Mouse (Mus musculus): Measurements from ENCODE around the gene Rapgef5. TPM values are rescaled to one million over a fixed set of nuclear protein-coding genes. Genes with fewer than 3 reads are reported as not detected.
A peak's percentile ranks its signal among the peaks of the same experiment; 100 is the strongest.

The Rapgef5 gene
- polyA plus RNA-seq, 2 experiments: 1.2 to 1.5 TPM

GRCm38 (mm10) chr12:117584256-117584655 is 68.0 kb downstream of the Rapgef5 start:
- WGBS (ENCODE audit: insufficient replicate concordance): 65% methylated on average over 4 of the region's 4 CpGs
- no peaks in the 10 kb centered on the region for H3K27me3 ChIP-seq (ENCODE audit: control insufficient read depth, insufficient read depth, low read length)
- TF ChIP-seq CTCF (IDR thresholded peaks at IDR 0.05; ENCODE audit: low read depth) (no peak), EP300 (IDR thresholded peaks at IDR 0.05; ENCODE audit: low read depth) (no peak)
- H3K4me3 ChIP-seq (ENCODE audit: insufficient read depth in 1 of 2, low read depth in 2 of 2, low read length in 2 of 2): no peak overlapping the region
- DNase-seq (ENCODE audit: low read depth in 3 of 3, low spot score in 3 of 3) (no peak), ATAC-seq (ENCODE audit: insufficient read depth) (no peak)
- H3K4me1 ChIP-seq (replicated peaks; ENCODE audit: control insufficient read depth in 2 of 2, insufficient read depth in 2 of 2, low read length in 1 of 2): no peaks in the 10 kb centered on the region
- H3K9ac ChIP-seq (replicated peaks): no peak overlapping the region
- no peaks in the 10 kb centered on the region for H3K9me3 ChIP-seq (ENCODE audit: control insufficient read depth, low read length)
- H3K36me3 ChIP-seq (replicated peaks; ENCODE audit: control insufficient read depth, insufficient read depth, low read depth): no peaks in the 10 kb centered on the region
- H3K4me2 ChIP-seq (ENCODE audit: low read depth): no peak overlapping the region
- H3K27ac ChIP-seq: no peak overlapping the region

DNA sequence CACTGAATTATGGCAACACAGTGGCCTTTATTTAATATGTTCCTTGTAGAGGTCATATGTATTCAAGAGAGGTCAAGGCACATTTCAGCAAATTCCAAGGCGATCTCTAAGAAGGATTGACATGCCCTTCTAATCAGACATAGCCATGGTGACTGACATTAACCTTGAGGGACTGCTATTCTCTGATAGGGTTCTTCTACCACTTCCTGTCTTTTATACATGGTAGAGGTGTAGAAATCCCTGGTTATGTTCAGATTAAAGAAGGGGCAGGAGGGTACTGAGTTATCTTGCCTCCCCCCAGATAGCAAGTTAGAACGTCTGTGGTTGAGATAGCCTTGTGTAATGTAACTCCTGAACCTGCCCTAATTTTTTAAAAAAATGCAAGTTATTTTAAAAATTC is 69.1 kb downstream of the Rapgef5 start:
- no peak overlapping the region for H3K4me3 ChIP-seq (ENCODE audit: insufficient read depth in 1 of 2, low read depth in 2 of 2, low read length in 2 of 2)
- H3K9ac ChIP-seq (replicated peaks): no peak overlapping the region
- no peaks in the 10 kb centered on the region for H3K36me3 ChIP-seq (replicated peaks; ENCODE audit: control insufficient read depth, insufficient read depth, low read depth)
- H3K4me2 ChIP-seq (ENCODE audit: low read depth): no peak overlapping the region
- H3K9me3 ChIP-seq (ENCODE audit: control insufficient read depth, low read length): no peaks in the 10 kb centered on the region
- WGBS (ENCODE audit: insufficient replicate concordance): 13% methylated on average over 2 of the region's 2 CpGs
- ATAC-seq (ENCODE audit: insufficient read depth) (no peak), DNase-seq (ENCODE audit: low read depth in 3 of 3, low spot score in 3 of 3) (no peak)
- no peaks in the 10 kb centered on the region for H3K4me1 ChIP-seq (replicated peaks; ENCODE audit: control insufficient read depth in 2 of 2, insufficient read depth in 2 of 2, low read length in 1 of 2)
- TF ChIP-seq EP300 (IDR thresholded peaks at IDR 0.05; ENCODE audit: low read depth) (no peak), CTCF (IDR thresholded peaks at IDR 0.05; ENCODE audit: low read depth) (no peak)
- no peak overlapping the region for H3K27ac ChIP-seq
- H3K27me3 ChIP-seq (ENCODE audit: control insufficient read depth, insufficient read depth, low read length): no peaks in the 10 kb centered on the region

GRCm38 (mm10) chr12:117586124-117586523 is 69.8 kb downstream of the Rapgef5 start:
- Histone ChIP-seq H3K4me2 (ENCODE audit: low read depth) (no peak overlapping the region), H3K9me3 (ENCODE audit: control insufficient read depth, low read length) (no peaks in the 10 kb centered on the region), H3K4me1 (replicated peaks; ENCODE audit: control insufficient read depth in 2 of 2, insufficient read depth in 2 of 2, low read length in 1 of 2) (no peaks in the 10 kb centered on the region), H3K9ac (replicated peaks) (no peak overlapping the region), H3K36me3 (replicated peaks; ENCODE audit: control insufficient read depth, insufficient read depth, low read depth) (no peaks in the 10 kb centered on the region), H3K4me3 (ENCODE audit: insufficient read depth in 1 of 2, low read depth in 2 of 2, low read length in 2 of 2) (no peak overlapping the region), H3K27me3 (ENCODE audit: control insufficient read depth, insufficient read depth, low read length) (no peaks in the 10 kb centered on the region), H3K27ac (no peak overlapping the region)
- ATAC-seq (ENCODE audit: insufficient read depth) (no peak), DNase-seq (ENCODE audit: low read depth in 3 of 3, low spot score in 3 of 3) (peak; percentile 5 to 11 (median 11))
- 22% methylated on average over 1 of the region's 1 CpGs for WGBS (ENCODE audit: insufficient replicate concordance)
- TF ChIP-seq CTCF (IDR thresholded peaks at IDR 0.05; ENCODE audit: low read depth) (peak; percentile 73), EP300 (IDR thresholded peaks at IDR 0.05; ENCODE audit: low read depth) (no peak)

DNA sequence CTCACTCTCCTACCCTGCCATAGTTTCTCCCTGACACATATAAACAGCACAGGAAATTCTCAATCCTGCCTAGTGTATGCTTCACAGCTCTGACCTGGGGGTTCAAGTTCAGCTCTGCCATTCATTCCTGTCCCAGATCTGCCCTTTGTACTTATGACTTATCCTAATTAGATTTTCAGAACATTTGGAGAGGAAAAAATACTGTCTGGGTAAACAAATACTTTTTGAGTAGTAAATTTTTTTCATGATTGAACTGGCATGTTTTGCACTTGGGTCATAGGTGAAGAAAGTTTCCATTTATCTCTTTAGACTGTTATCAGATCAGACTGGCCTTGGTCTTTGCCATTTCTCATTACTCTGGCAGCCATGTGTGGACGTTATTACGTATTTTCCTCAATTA is 72.9 kb downstream of the Rapgef5 start:
- Histone ChIP-seq H3K9ac (replicated peaks) (no peak overlapping the region), H3K27me3 (ENCODE audit: control insufficient read depth, insufficient read depth, low read length) (no peaks in the 10 kb centered on the region), H3K4me3 (ENCODE audit: insufficient read depth in 1 of 2, low read depth in 2 of 2, low read length in 2 of 2) (no peak overlapping the region), H3K9me3 (ENCODE audit: control insufficient read depth, low read length) (no peaks in the 10 kb centered on the region), H3K36me3 (replicated peaks; ENCODE audit: control insufficient read depth, insufficient read depth, low read depth) (no peaks in the 10 kb centered on the region), H3K4me1 (replicated peaks; ENCODE audit: control insufficient read depth in 2 of 2, insufficient read depth in 2 of 2, low read length in 1 of 2) (no peaks in the 10 kb centered on the region), H3K27ac (no peak overlapping the region), H3K4me2 (ENCODE audit: low read depth) (no peak overlapping the region)
- DNase-seq (ENCODE audit: low read depth in 3 of 3, low spot score in 3 of 3) (no peak), ATAC-seq (ENCODE audit: insufficient read depth) (no peak)
- TF ChIP-seq EP300 (IDR thresholded peaks at IDR 0.05; ENCODE audit: low read depth) (no peak), CTCF (IDR thresholded peaks at IDR 0.05; ENCODE audit: low read depth) (no peak)
- 82% methylated on average over 2 of the region's 2 CpGs for WGBS (ENCODE audit: insufficient replicate concordance)

DNA sequence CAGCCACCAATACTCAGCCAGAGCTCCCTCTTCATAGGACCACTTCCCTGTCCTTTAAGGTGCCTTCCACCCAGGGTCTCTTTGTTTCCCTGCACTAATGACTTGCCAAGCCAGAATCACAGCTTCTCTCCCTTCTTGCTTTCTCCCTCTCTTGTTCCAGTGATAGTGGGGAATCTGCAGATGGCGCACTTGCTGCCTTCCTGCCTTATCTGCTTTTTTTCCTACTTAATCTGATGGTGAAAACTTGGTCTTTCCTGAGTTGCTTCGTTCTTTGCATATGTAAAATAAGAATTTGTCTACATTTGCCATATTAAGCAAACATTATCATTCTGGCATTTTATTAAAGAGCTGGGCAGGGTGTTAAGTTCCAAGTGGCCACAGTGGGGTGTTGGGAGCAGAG is 75.7 kb downstream of the Rapgef5 start:
- Histone ChIP-seq H3K4me1 (replicated peaks; ENCODE audit: control insufficient read depth in 2 of 2, insufficient read depth in 2 of 2, low read length in 1 of 2) (no peaks in the 10 kb centered on the region), H3K36me3 (replicated peaks; ENCODE audit: control insufficient read depth, insufficient read depth, low read depth) (no peaks in the 10 kb centered on the region), H3K4me2 (ENCODE audit: low read depth) (no peak overlapping the region), H3K9me3 (ENCODE audit: control insufficient read depth, low read length) (no peaks in the 10 kb centered on the region), H3K27me3 (ENCODE audit: control insufficient read depth, insufficient read depth, low read length) (no peaks in the 10 kb centered on the region), H3K4me3 (ENCODE audit: insufficient read depth in 1 of 2, low read depth in 2 of 2, low read length in 2 of 2) (no peak overlapping the region), H3K27ac (no peak overlapping the region), H3K9ac (replicated peaks) (no peak overlapping the region)
- ATAC-seq (ENCODE audit: insufficient read depth) (no peak), DNase-seq (ENCODE audit: low read depth in 3 of 3, low spot score in 3 of 3) (no peak)
- 42% methylated on average over 2 of the region's 2 CpGs for WGBS (ENCODE audit: insufficient replicate concordance)
- TF ChIP-seq EP300 (IDR thresholded peaks at IDR 0.05; ENCODE audit: low read depth) (no peak), CTCF (IDR thresholded peaks at IDR 0.05; ENCODE audit: low read depth) (no peak)

Measured in liver, embryonic 14.5 days (tissue).